Mouse (Mus musculus) midbrain, postnatal 0 days (tissue): ENCODE results near the gene Rex1bd. TPM values are rescaled to one million over a fixed set of nuclear protein-coding genes. Genes with fewer than 3 reads are reported as not detected.
A peak's percentile ranks its signal among the peaks of the same experiment; 100 is the strongest.

Experiments used
- ATAC-seq: fragments of 200-750 bp; cut with Nextera tagmentation; 2 replicates; pipeline ENCODE4 v1.8.0; 2017; ENCODE audit warnings: moderate number of reproducible peaks, mild to moderate bottlenecking, moderate TSS enrichment, moderate library complexity; ENCODE audit not compliant: low FRiP score
- DNase-seq: peaks from one replicate; pipeline ENCODE4 v3.0.0-alpha.2; 2015; ENCODE audit warnings: low spot score
- H3K27ac ChIP-seq: fragments of 300-500 bp; sonication (generic); 2 replicates; pipeline ENCODE4 v1.5.1; 2014; ENCODE audit warnings: low read depth, mild to moderate bottlenecking, low read length, mixed read lengths
- H3K27me3 ChIP-seq: fragments of 300-500 bp; sonication (generic); 2 replicates; pipeline ENCODE4 v1.6.1; 2014; ENCODE audit warnings: low read length, control low read depth, mixed read lengths; ENCODE audit not compliant: insufficient read depth
- H3K36me3 ChIP-seq: fragments of 300-500 bp; sonication (generic); 2 replicates; pipeline ENCODE4 v1.6.1; 2014; ENCODE audit warnings: low read length, control low read depth, mixed read lengths; ENCODE audit not compliant: insufficient read depth
- H3K4me1 ChIP-seq: fragments of 300-500 bp; sonication (generic); 2 replicates; pipeline ENCODE4 v1.6.1; 2014; ENCODE audit warnings: mild to moderate bottlenecking, control low read depth, antibody characterized with exemption, low read length, mixed read lengths; ENCODE audit not compliant: insufficient read depth
- H3K4me2 ChIP-seq: fragments of 300-500 bp; sonication (generic); 2 replicates; pipeline ENCODE4 v1.6.1; 2014; ENCODE audit warnings: low read depth, mild to moderate bottlenecking, low read length, mixed read lengths; ENCODE audit not compliant: poor library complexity, severe bottlenecking
- H3K4me3 ChIP-seq: fragments of 300-500 bp; sonication (generic); 2 replicates; pipeline ENCODE4 v1.5.1; 2014; ENCODE audit warnings: low read depth, mild to moderate bottlenecking, low read length, moderate library complexity
- H3K9ac ChIP-seq: fragments of 300-500 bp; sonication (generic); replicated peaks from 2 replicates; pipeline ENCODE4 v1.6.1; 2014; ENCODE audit warnings: mild to moderate bottlenecking, low read length, moderate library complexity, mixed read lengths; ENCODE audit not compliant: poor library complexity, severe bottlenecking
- H3K9me3 ChIP-seq: fragments of 300-500 bp; sonication (generic); 2 replicates; pipeline ENCODE4 v1.6.1; 2016; ENCODE audit warnings: low read length, control low read depth
- CTCF ChIP-seq: IDR thresholded peaks from 2 replicates; pipeline ENCODE4 v1.5.1; 2016; ENCODE audit warnings: antibody characterized with exemption, mild to moderate bottlenecking
- WGBS: fragments of 180-500 bp; shearing (Covaris S2); extraction: QIAGEN DNeasy Blood & Tissue Kit; methylation state at CpG from one replicate; pipeline ENCODE4 v1.1.7; 2014; 5-methylcytosine and 5-hydroxymethylcytosine counted together
- polyA plus RNA-seq: library from polyadenylated mRNA; unstranded; fragments of >200 nt; fragmentation: Nextera tagmentation; extraction: Ambion mirVana; gene quantifications from 2 replicates; pipeline ENCODE4 v1.2.1, GENCODE M21; 2015
- total RNA-seq: library from RNA; depleted of rRNA; stranded (reverse); fragments of >200 nt; gene quantifications from 2 replicates; pipeline ENCODE4 v1.2.3, GENCODE M21; 2014

The Rex1bd gene
- total and polyA plus RNA-seq, 2 experiments from 2014 or later, result 118 to 198 TPM

GRCm38 (mm10) chr8:70501820-70502529 is 4.6 kb downstream of the Rex1bd start:
- Histone ChIP-seq H3K27ac (no peak overlapping the region), H3K27me3 (peaks cover 50% of the 10 kb centered on the region), H3K9ac (no peak overlapping the region), H3K36me3 (0 out of 2 replicates have a peak, but pooled peaks cover 5% of the 10 kb centered on the region), H3K4me3 (no peak overlapping the region), H3K4me2 (no peak overlapping the region), H3K4me1 (no peaks in the 10 kb centered on the region), H3K9me3 (no peaks in the 10 kb centered on the region)
- no peak for ATAC-seq
- TF ChIP-seq CTCF, result no peak
- 19% methylated on average over 23 of the region's 23 CpGs for WGBS
- peak; percentile 22 for DNase-seq

- ATAC-seq (no peak), DNase-seq (no peak)
- Histone ChIP-seq H3K27me3 (peaks cover 63% of the 10 kb centered on the region), H3K36me3 (0 out of 2 replicates have a peak, but pooled peaks cover 5% of the 10 kb centered on the region), H3K4me2 (peak overlapping the region; percentile 30), H3K9ac (0 out of 2 replicates have a peak overlapping the region, but pooled peaks have one; percentile 36), H3K4me1 (no peaks in the 10 kb centered on the region), H3K9me3 (no peaks in the 10 kb centered on the region), H3K4me3 (peak overlapping the region; percentile 10; the same call in 1 of the 2 replicates), H3K27ac (no peak overlapping the region)
- TF ChIP-seq CTCF, result no peak
- WGBS, result 10% methylated on average over 39 of the region's 39 CpGs
These were observed 5.9 kb downstream of the Rex1bd start for GRCm38 (mm10) chr8:70500386-70501301.

- 7% methylated on average over 12 of the region's 12 CpGs for WGBS
- H3K27ac ChIP-seq, result no peak overlapping the region
- peaks cover 8% of the 10 kb centered on the region; the same call in 1 of the 2 replicates for H3K4me1 ChIP-seq
- no peak overlapping the region for H3K4me2 ChIP-seq
- ATAC-seq (no peak), DNase-seq (no peak)
- H3K9me3 ChIP-seq, result no peaks in the 10 kb centered on the region
- no peak overlapping the region for H3K9ac ChIP-seq
- H3K4me3 ChIP-seq, result no peak overlapping the region
- no peak for TF ChIP-seq CTCF
- H3K36me3 ChIP-seq, result no peaks in the 10 kb centered on the region
- peaks cover 87% of the 10 kb centered on the region for H3K27me3 ChIP-seq
These were observed 10.8 kb downstream of the Rex1bd start for GRCm38 (mm10) chr8:70495771-70496062.

GRCm38 (mm10) chr8:70495001-70495770 is 11.4 kb downstream of the Rex1bd start:
- 2% methylated on average over 21 of the region's 21 CpGs for whole genome bisulfite sequencing
- Histone ChIP-seq H3K9ac (no peak overlapping the region), H3K9me3 (no peaks in the 10 kb centered on the region), H3K27ac (no peak overlapping the region), H3K4me1 (peaks cover 8% of the 10 kb centered on the region; the same call in 1 of the 2 replicates), H3K4me2 (no peak overlapping the region), H3K4me3 (no peak overlapping the region), H3K27me3 (peaks cover 87% of the 10 kb centered on the region), H3K36me3 (no peaks in the 10 kb centered on the region)
- DNase-seq (no peak), ATAC-seq (no peak)
- no peak for TF ChIP-seq CTCF

- Histone ChIP-seq H3K9me3 (no peaks in the 10 kb centered on the region), H3K27me3 (peaks cover 90% of the 10 kb centered on the region), H3K36me3 (no peaks in the 10 kb centered on the region), H3K4me1 (peaks cover 8% of the 10 kb centered on the region; the same call in 1 of the 2 replicates), H3K4me3 (no peak overlapping the region; the same call in 1 of the 2 replicates), H3K9ac (no peak overlapping the region), H3K27ac (no peak overlapping the region), H3K4me2 (no peak overlapping the region)
- ATAC-seq (no peak), DNase-seq (no peak)
- 4% methylated on average over 26 of the region's 28 CpGs for WGBS
- no peak for TF ChIP-seq CTCF
These were observed 12.1 kb downstream of the Rex1bd start for GRCm38 (mm10) chr8:70494416-70494945.
